Mouse (Mus musculus) Patski (cell line): Measurements from ENCODE around the gene Htra3. TPM values are rescaled to one million over a fixed set of nuclear protein-coding genes. Genes with fewer than 3 reads are reported as not detected.
A peak's percentile ranks its signal among the peaks of the same experiment; 100 is the strongest.

Experiments
- ATAC-seq: fragments of 100-300 bp; one replicate; pipeline ENCODE4 v1.8.0; 2021
- CTCF ChIA-PET: fragments of 350-600 bp; sonication (Branson Sonifier 250); formaldehyde crosslinking; loops from one replicate; lab custom pipeline; 2022; ENCODE audit warnings: inconsistent platforms; lab: Charles Lee
- POLR2A ChIA-PET: fragments of 350-600 bp; sonication (Branson Sonifier 250); formaldehyde crosslinking; loops from one replicate; lab custom pipeline; 2022; ENCODE audit warnings: antibody characterized with exemption, inconsistent platforms; lab: Charles Lee
- DNase-seq: peaks from one replicate; pipeline ENCODE4 v3.0.0-alpha.2; 2011; ENCODE audit warnings: low read depth, low spot score
- H3K27me3 ChIP-seq: fragments of 371-371 bp; one replicate; pipeline ENCODE4 v1.5.1; 2021
- CTCF ChIP-seq: fragments of 100-300 bp; IDR thresholded peaks from one replicate; pipeline ENCODE4 v1.5.1; 2021
- in situ Hi-C: fragments of 300-500 bp; cut with MboI; formaldehyde crosslinking; loops from 3 replicates; pipeline ENCODE4 v1.11.1; 2018; ENCODE audit warnings: low pct_unique_long_range_greater_than_20kb, mixed read lengths
- polyA plus RNA-seq: library from polyadenylated mRNA; unstranded; gene quantifications from one replicate; pipeline ENCODE4 v1.2.3, GENCODE M21; 2021

Htra3 gene
- polyA plus RNA-seq, 1 experiment from 2014 or later = 0.36 TPM

DNA sequence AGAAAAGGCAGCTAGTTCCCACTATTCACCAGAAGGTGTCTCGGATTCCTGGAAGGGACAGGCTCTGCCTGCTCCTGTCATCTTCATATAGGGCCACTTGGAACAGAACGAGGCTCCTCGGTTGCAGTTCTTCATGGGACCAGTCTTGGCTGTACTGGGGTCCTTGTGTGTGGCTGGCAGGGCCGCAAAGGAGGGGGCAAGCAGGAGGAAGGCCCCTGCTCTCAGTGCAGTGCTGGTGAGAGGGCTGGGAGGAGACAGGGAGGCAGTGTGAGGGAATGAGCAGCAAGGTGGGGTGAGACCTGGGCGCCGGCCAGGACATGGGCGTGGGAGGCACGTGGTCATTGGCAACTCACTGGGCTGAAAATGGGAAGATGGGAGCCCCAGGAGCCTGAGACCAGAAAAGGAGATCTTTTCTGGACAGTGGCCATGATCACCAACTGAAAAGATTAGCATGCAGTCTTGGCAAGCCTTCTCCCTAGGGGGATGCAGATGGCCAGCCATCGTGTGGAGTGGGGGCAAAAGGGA is 17.5 kb downstream of the Htra3 start:
- CTCF ChIA-PET = no interaction called here
- POLR2A ChIA-PET = no interaction called here

GRCm38 (mm10) chr5:35661210-35661609 is 18.4 kb downstream of the Htra3 start:
- no peaks in the 10 kb centered on the region for H3K27me3 ChIP-seq
- in situ Hi-C loops = no loop called here
- ChIA-PET CTCF (no interaction called here), POLR2A (no interaction called here)
- ATAC-seq (no peak), DNase-seq (no peak)
- TF ChIP-seq CTCF = no peak

More for the DNA sequence above, 17.5 kb downstream of the Htra3 start:
- in situ Hi-C loops = no loop called here
- no peak for TF ChIP-seq CTCF
- H3K27me3 ChIP-seq = no peaks in the 10 kb centered on the region
- ATAC-seq (peak; percentile 8), DNase-seq (no peak)

DNA sequence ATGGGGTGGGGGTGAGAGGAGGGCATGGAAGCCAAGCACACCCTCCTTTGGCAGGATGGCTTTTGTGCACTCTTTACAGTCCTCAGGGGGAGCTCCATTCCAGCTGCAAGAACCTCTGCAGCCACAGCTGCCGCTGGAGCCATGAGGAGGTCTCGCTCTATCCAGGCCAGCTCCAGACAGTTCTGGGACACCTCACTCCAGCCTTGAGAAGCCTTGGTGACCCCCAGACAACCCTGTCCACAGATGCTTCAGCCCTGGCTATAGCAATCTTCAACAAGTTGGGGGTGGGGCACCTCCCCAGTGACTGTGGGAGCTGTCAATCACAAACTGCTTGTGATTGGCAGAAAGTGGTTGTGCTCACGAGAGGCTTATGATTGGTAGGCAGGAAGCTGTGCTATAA is 20.1 kb downstream of the Htra3 start:
- no peak for DNase-seq
- CTCF ChIA-PET = interaction anchor here (1.1 kb wide), 1 partner anchor 11 kb away, joined by 3 read pairs; no protein-coding TSS in a partner anchor
- in situ Hi-C loops = no loop called here

GRCm38 (mm10) chr5:35655753-35656485 is 23.7 kb downstream of the Htra3 start:
- in situ Hi-C loops = no loop called here
- CTCF ChIA-PET = interaction anchor here (1.3 to 1.5 kb wide), 2 partner anchors 8 to 19 kb away, joined by 3 to 5 read pairs; no protein-coding TSS in a partner anchor
- no peaks in the 10 kb centered on the region for H3K27me3 ChIP-seq
- no peak for TF ChIP-seq CTCF
- no peak for ATAC-seq
- no peak for DNase-seq
- POLR2A ChIA-PET = interaction anchor here (1.0 to 1.5 kb wide), 2 partner anchors 8 to 73 kb away, joined by 3 read pairs; no protein-coding TSS in a partner anchor

More for the DNA sequence above, 20.1 kb downstream of the Htra3 start:
- H3K27me3 ChIP-seq = no peaks in the 10 kb centered on the region
- POLR2A ChIA-PET = no interaction called here
- ATAC-seq = no peak
- no peak for TF ChIP-seq CTCF

DNA sequence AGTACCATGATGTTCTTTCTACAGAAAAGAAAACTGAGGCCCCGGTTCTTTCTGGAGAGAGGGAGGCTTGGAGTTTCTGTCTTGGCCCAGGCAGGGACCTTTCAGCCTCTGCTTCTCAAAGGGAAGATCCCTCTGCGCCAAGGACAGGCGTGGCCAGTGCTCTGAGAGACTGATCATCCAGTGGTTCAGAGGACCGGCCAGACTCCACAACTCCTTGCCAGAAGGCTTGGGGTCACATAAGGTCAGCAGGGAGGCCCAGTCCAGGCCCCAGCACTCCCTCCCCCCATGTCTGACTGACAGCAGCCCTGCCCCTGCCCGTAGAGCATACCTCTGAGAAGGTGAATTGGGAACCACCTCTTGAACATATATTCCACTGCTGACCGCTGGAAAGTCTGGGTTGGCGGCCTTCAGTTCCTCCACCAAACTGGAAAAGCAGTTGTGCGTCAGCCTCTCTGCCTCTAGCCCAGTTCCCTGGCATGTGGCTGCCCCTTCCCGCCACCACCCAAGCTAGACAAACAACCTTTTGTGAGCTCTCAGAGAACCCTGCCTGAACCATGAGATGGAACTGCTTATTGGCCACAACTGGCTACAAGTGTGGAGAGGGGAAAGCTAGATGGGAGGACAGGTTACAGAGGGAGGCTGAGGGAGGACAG is 25.7 kb downstream of the Htra3 start:
- TF ChIP-seq CTCF = no peak
- ChIA-PET CTCF (no interaction called here), POLR2A (no interaction called here)
- no peaks in the 10 kb centered on the region for H3K27me3 ChIP-seq
- no peak for DNase-seq
- in situ Hi-C loops = no loop called here
- no peak for ATAC-seq

- DNase-seq (no peak), ATAC-seq (no peak)
- CTCF ChIA-PET = no interaction called here
- in situ Hi-C loops = no loop called here
- POLR2A ChIA-PET = no interaction called here
- TF ChIP-seq CTCF = no peak
- H3K27me3 ChIP-seq = no peaks in the 10 kb centered on the region
Observed at GRCm38 (mm10) chr5:35652872-35653271, 26.7 kb downstream of the Htra3 start.

DNA sequence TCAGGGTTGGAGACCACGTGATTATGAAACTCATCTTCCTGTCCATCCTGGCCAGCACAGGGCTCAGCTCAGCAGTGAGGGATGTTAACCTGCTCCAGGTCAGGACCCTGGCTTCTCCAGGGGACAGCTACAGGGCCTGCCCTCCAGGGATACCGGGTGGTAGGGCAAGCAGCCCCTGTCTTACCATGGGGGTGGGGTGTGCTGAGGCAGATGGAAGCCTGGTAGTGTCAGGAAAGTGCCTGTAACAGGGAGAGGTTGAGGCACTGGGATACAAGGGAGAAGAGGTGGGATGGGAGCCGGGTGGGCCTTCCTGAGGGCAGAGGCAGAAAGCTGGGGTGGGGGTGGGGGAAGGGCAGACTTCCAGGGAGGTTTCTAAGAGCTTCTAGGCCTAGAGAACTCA is 27.3 kb downstream of the Htra3 start:
- ChIA-PET POLR2A (no interaction called here), CTCF (no interaction called here)
- no peak for DNase-seq
- H3K27me3 ChIP-seq = no peaks in the 10 kb centered on the region
- no peak for TF ChIP-seq CTCF
- in situ Hi-C loops = no loop called here
- no peak for ATAC-seq

GRCm38 (mm10) chr5:35648230-35648629 is 31.4 kb downstream of the Htra3 start:
- in situ Hi-C loops = no loop called here
- CTCF ChIA-PET = interaction anchor here (1.0 to 1.5 kb wide), 3 partner anchors 9 to 18 kb away, joined by 4 to 6 read pairs (median 5); no protein-coding TSS in a partner anchor
- ATAC-seq (no peak), DNase-seq (no peak)
- H3K27me3 ChIP-seq = no peaks in the 10 kb centered on the region
- TF ChIP-seq CTCF = no peak
- POLR2A ChIA-PET = interaction anchor here (0.8 kb wide), 1 partner anchor 9 kb away, joined by 3 read pairs; no protein-coding TSS in a partner anchor

GRCm38 (mm10) chr5:35647562-35647961 is 32.0 kb downstream of the Htra3 start:
- ATAC-seq (peak; percentile 48), DNase-seq (peak; percentile 58)
- no peaks in the 10 kb centered on the region for H3K27me3 ChIP-seq
- in situ Hi-C loops = no loop called here
- ChIA-PET CTCF (interaction anchor here (1.0 to 1.5 kb wide), 3 partner anchors 9 to 17 kb away, joined by 4 to 6 read pairs (median 5); no protein-coding TSS in a partner anchor), POLR2A (no interaction called here)
- TF ChIP-seq CTCF = no peak

DNA sequence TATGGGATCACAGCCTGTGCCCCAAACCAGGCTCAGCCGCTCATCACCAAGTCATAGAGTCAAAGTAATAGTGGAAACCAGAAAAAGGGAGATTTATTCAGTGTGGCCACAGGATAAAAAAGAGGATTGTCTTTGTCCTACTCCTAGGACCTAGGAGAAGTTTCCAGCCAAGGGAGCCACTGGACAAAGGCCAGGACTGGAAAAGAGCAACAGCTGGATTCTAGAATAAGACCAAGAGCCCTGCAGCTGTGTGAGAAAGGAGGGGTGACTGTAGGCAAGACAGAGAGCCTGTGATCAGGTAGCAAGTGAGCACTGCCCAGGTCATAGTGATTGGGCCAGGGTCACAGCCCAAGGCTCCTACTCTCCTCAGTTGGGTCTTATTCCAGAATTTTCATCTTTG is 32.7 kb downstream of the Htra3 start:
- ATAC-seq (no peak), DNase-seq (no peak)
- no peaks in the 10 kb centered on the region for H3K27me3 ChIP-seq
- POLR2A ChIA-PET = no interaction called here
- no peak for TF ChIP-seq CTCF
- CTCF ChIA-PET = interaction anchor here (1.4 kb wide), 1 partner anchor 16 kb away, joined by 6 read pairs; no protein-coding TSS in a partner anchor
- in situ Hi-C loops = no loop called here
